ENCODE assay signal across 8 mouse cellular contexts in the genomic region with DNA sequence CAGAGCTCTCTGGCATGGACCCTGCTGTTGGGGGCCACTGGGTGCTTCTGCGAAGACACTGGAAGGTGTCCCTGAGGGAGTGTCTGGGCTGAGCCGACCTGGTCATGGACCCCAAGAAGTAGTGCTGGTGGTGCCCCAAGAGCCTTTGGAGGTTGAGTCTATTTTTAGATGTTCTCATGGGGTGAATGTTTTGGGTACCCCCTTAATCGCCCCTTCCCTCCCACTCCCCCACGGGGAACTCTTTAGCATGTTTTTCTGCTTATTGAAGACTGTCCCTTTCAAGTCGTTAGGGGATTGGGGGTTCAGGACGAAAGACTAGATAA. TPM values are rescaled to one million over a fixed set of nuclear protein-coding genes. Genes with fewer than 3 reads are reported as not detected.
DNase-seq lines count a peak whose midpoint lies in the region; ATAC-seq and TF ChIP-seq lines count a peak whose summit lies in the region.

No protein-coding gene starts in this region.

- peak overlapping the region; percentile 83 for H3K4me2 ChIP-seq in kidney, postnatal 0 days (ENCODE audit: low read length)
- H3K4me2 ChIP-seq in embryonic facial prominence, embryonic 11.5 days (ENCODE audit: low read depth, low read length) = peak overlapping the region; percentile 82
- peak overlapping the region; percentile 80 for H3K4me2 ChIP-seq in hindbrain, postnatal 0 days (ENCODE audit: low read depth, low read length)
- peak overlapping the region; percentile 77 for H3K4me2 ChIP-seq in midbrain, postnatal 0 days (ENCODE audit: low read depth, low read length, poor library complexity, severe bottlenecking)

- no peaks in the 10 kb centered on the region for H3K9me3 ChIP-seq in kidney, postnatal 0 days (replicated peaks; ENCODE audit: low read length)
- no peaks in the 10 kb centered on the region for H3K9me3 ChIP-seq in embryonic facial prominence, embryonic 11.5 days (replicated peaks; ENCODE audit: control insufficient read depth, low read length)
- H3K9me3 ChIP-seq in hindbrain, postnatal 0 days (ENCODE audit: low read length) = no peaks in the 10 kb centered on the region
- no peaks in the 10 kb centered on the region for H3K9me3 ChIP-seq in midbrain, postnatal 0 days (ENCODE audit: low read length)

- no peak for ATAC-seq in kidney, postnatal 0 days (replicated peaks; ENCODE audit: low FRiP score, low read depth)
- peak; percentile 56 for ATAC-seq in embryonic facial prominence, embryonic 11.5 days (replicated peaks; ENCODE audit: insufficient number of reproducible peaks, low FRiP score, low TSS enrichment, low read depth)
- no peak for ATAC-seq in hindbrain, postnatal 0 days
- no peak for ATAC-seq in midbrain, postnatal 0 days (ENCODE audit: low FRiP score)

- peak overlapping the region; percentile 94 for H3K4me3 ChIP-seq in kidney, postnatal 0 days (replicated peaks; ENCODE audit: low read depth, low read length)
- H3K4me3 ChIP-seq in embryonic facial prominence, embryonic 11.5 days (ENCODE audit: low read depth, low read length) = peak overlapping the region; percentile 94
- H3K4me3 ChIP-seq in hindbrain, postnatal 0 days (ENCODE audit: low read length) = peak overlapping the region; percentile 79
- H3K4me3 ChIP-seq in midbrain, postnatal 0 days (ENCODE audit: low read depth, low read length) = peak overlapping the region; percentile 81

- peaks cover 6% of the 10 kb centered on the region; the same call in 1 of the 2 replicates for H3K4me1 ChIP-seq in kidney, postnatal 0 days (replicated peaks; ENCODE audit: insufficient read depth, low read length)
- H3K4me1 ChIP-seq in embryonic facial prominence, embryonic 11.5 days (ENCODE audit: control insufficient read depth, insufficient read depth, low read length) = no peaks in the 10 kb centered on the region; the same call in 1 of the 2 replicates
- H3K4me1 ChIP-seq in hindbrain, postnatal 0 days (ENCODE audit: insufficient read depth, low read length) = no peaks in the 10 kb centered on the region
- no peaks in the 10 kb centered on the region for H3K4me1 ChIP-seq in midbrain, postnatal 0 days (ENCODE audit: insufficient read depth, low read length)

- no peaks in the 10 kb centered on the region for H3K36me3 ChIP-seq in kidney, postnatal 0 days (ENCODE audit: insufficient read depth, low read length)
- H3K36me3 ChIP-seq in embryonic facial prominence, embryonic 11.5 days (replicated peaks; ENCODE audit: control insufficient read depth, insufficient read depth, low read depth, low read length) = peaks cover 4% of the 10 kb centered on the region
- H3K36me3 ChIP-seq in hindbrain, postnatal 0 days (ENCODE audit: insufficient read depth, low read length) = 0 out of 2 replicates have a peak, but pooled peaks cover 5% of the 10 kb centered on the region
- H3K36me3 ChIP-seq in midbrain, postnatal 0 days (ENCODE audit: insufficient read depth, low read length) = no peaks in the 10 kb centered on the region

- DNase-seq in kidney, postnatal 0 days (ENCODE audit: low spot score) = no peak
- DNase-seq in kidney, adult 8-10 months = no peak
- DNase-seq in embryonic facial prominence, embryonic 11.5 days (ENCODE audit: low spot score) = no peak
- no peak for DNase-seq in hindbrain, postnatal 0 days (ENCODE audit: low spot score)
- DNase-seq in midbrain, postnatal 0 days (ENCODE audit: low spot score) = no peak
- DNase-seq in ovary, postnatal 36 days (ENCODE audit: low spot score) = no peak
- DNase-seq in thymus, postnatal 4 days = no peak
- no peak for DNase-seq in adrenal gland, postnatal 25 days

- H3K27ac ChIP-seq in kidney, postnatal 0 days = peak overlapping the region; percentile 100
- peak overlapping the region; percentile 100 for H3K27ac ChIP-seq in embryonic facial prominence, embryonic 11.5 days (replicated peaks; ENCODE audit: low read depth, low read length)
- H3K27ac ChIP-seq in hindbrain, postnatal 0 days = peak overlapping the region; percentile 98
- H3K27ac ChIP-seq in midbrain, postnatal 0 days (ENCODE audit: low read depth, low read length) = peak overlapping the region; percentile 97

- 8% methylated on average over 6 of the region's 6 CpGs for WGBS in kidney, postnatal 0 days
- 4% methylated on average over 6 of the region's 6 CpGs for WGBS in embryonic facial prominence, embryonic 11.5 days
- 4% methylated on average over 6 of the region's 6 CpGs for WGBS in hindbrain, postnatal 0 days
- 4% methylated on average over 6 of the region's 6 CpGs for WGBS in midbrain, postnatal 0 days

- TF ChIP-seq CTCF in kidney, postnatal 0 days (IDR thresholded peaks at IDR 0.05; ENCODE audit: low read depth) = no peak
- no peak for TF ChIP-seq CTCF in hindbrain, postnatal 0 days (IDR thresholded peaks at IDR 0.05; ENCODE audit: low read depth)
- no peak for TF ChIP-seq CTCF in midbrain, postnatal 0 days (IDR thresholded peaks at IDR 0.05)

- H3K9ac ChIP-seq in kidney, postnatal 0 days (ENCODE audit: low read depth, low read length) = peak overlapping the region; percentile 98
- peak overlapping the region; percentile 99 for H3K9ac ChIP-seq in embryonic facial prominence, embryonic 11.5 days (replicated peaks; ENCODE audit: low read length)
- peak overlapping the region; percentile 86 for H3K9ac ChIP-seq in hindbrain, postnatal 0 days (replicated peaks; ENCODE audit: low read length)
- H3K9ac ChIP-seq in midbrain, postnatal 0 days (replicated peaks; ENCODE audit: low read length, poor library complexity, severe bottlenecking) = peak overlapping the region; percentile 96

- no peaks in the 10 kb centered on the region for H3K27me3 ChIP-seq in kidney, postnatal 0 days (ENCODE audit: insufficient read depth, low read length)
- H3K27me3 ChIP-seq in embryonic facial prominence, embryonic 11.5 days (ENCODE audit: control insufficient read depth, insufficient read depth, low read length) = no peaks in the 10 kb centered on the region
- no peaks in the 10 kb centered on the region for H3K27me3 ChIP-seq in hindbrain, postnatal 0 days (ENCODE audit: insufficient read depth, low read length)
- H3K27me3 ChIP-seq in midbrain, postnatal 0 days (ENCODE audit: insufficient read depth, low read length) = no peaks in the 10 kb centered on the region

RNA-seq across cellular contexts. Expression of a gene that starts 10.6 kb away (rescaled TPM):
- 48.9 and 49.2 TPM in 2 replicates for polyA plus RNA-seq in kidney, postnatal 0 days (2015; fragmentation: Nextera tagmentation; extraction: Ambion mirVana)
- polyA plus RNA-seq in embryonic facial prominence, embryonic 11.5 days (2014; fragmentation: Nextera tagmentation; extraction: Ambion mirVana) = 40.8 and 44.3 TPM in 2 replicates
- total RNA-seq in hindbrain, postnatal 0 days (2014; rRNA removed) = 20.1 and 25.6 TPM in 2 replicates
- polyA plus RNA-seq in hindbrain, postnatal 0 days (2015; fragmentation: Nextera tagmentation; extraction: Ambion mirVana) = 30.0 and 34.6 TPM in 2 replicates
- 22.7 and 96.5 TPM in 2 replicates for total RNA-seq in midbrain, postnatal 0 days (2014; rRNA removed)
- polyA plus RNA-seq in midbrain, postnatal 0 days (2015; fragmentation: Nextera tagmentation; extraction: Ambion mirVana) = 23.9 and 28.9 TPM in 2 replicates
- total RNA-seq in adrenal gland, postnatal 25 days (2021) = 59.0 and 68.1 TPM in 2 replicates

RNA-seq across cellular contexts. Expression of a gene that starts 16.8 kb away (rescaled TPM):
- polyA plus RNA-seq in kidney, postnatal 0 days (2015; fragmentation: Nextera tagmentation; extraction: Ambion mirVana) = 7.7 and 7.8 TPM in 2 replicates
- polyA plus RNA-seq in embryonic facial prominence, embryonic 11.5 days (2014; fragmentation: Nextera tagmentation; extraction: Ambion mirVana) = 15.5 and 16.9 TPM in 2 replicates
- 14.1 and 22.7 TPM in 2 replicates for total RNA-seq in hindbrain, postnatal 0 days (2014; rRNA removed)
- 4.4 and 5.0 TPM in 2 replicates for polyA plus RNA-seq in hindbrain, postnatal 0 days (2015; fragmentation: Nextera tagmentation; extraction: Ambion mirVana)
- 12.1 and 12.4 TPM in 2 replicates for total RNA-seq in midbrain, postnatal 0 days (2014; rRNA removed)
- polyA plus RNA-seq in midbrain, postnatal 0 days (2015; fragmentation: Nextera tagmentation; extraction: Ambion mirVana) = 3.5 and 4.3 TPM in 2 replicates
- total RNA-seq in adrenal gland, postnatal 25 days (2021) = 4.2 and 5.4 TPM in 2 replicates

RNA-seq across cellular contexts. Expression of a gene that starts 28.1 kb away (rescaled TPM):
- 14.9 and 17.9 TPM in 2 replicates for polyA plus RNA-seq in kidney, postnatal 0 days (2015; fragmentation: Nextera tagmentation; extraction: Ambion mirVana)
- polyA plus RNA-seq in embryonic facial prominence, embryonic 11.5 days (2014; fragmentation: Nextera tagmentation; extraction: Ambion mirVana) = 6.6 and 9.2 TPM in 2 replicates
- total RNA-seq in hindbrain, postnatal 0 days (2014; rRNA removed) = 2.3 and 3.7 TPM in 2 replicates
- 9.0 and 9.9 TPM in 2 replicates for polyA plus RNA-seq in hindbrain, postnatal 0 days (2015; fragmentation: Nextera tagmentation; extraction: Ambion mirVana)
- total RNA-seq in midbrain, postnatal 0 days (2014; rRNA removed) = 2.4 and 3.6 TPM in 2 replicates
- polyA plus RNA-seq in midbrain, postnatal 0 days (2015; fragmentation: Nextera tagmentation; extraction: Ambion mirVana) = 9.7 and 10.3 TPM in 2 replicates
- 2.1 and 3.7 TPM in 2 replicates for total RNA-seq in adrenal gland, postnatal 25 days (2021)
